Mouse (Mus musculus): ENCODE measurements at regions not wholly inside any gene's neighbourhood (a gene's known extent, or its start where the extent isn't known, plus 50 kb on each side); places are given as distances from the start of the nearest gene placed in this dataset.

GRCm38 (mm10) chr14:111149653-111150052, 394.7 kb upstream of the Slitrk6 start:
- Histone ChIP-seq H3K27ac (ENCODE audit: low read length) (no peak overlapping the region), H3K9ac (replicated peaks; ENCODE audit: low read depth) (no peak overlapping the region), H3K27me3 (replicated peaks; ENCODE audit: insufficient read depth, low read length) (no peaks in the 10 kb centered on the region), H3K4me3 (ENCODE audit: low read depth, low read length) (no peak overlapping the region), H3K4me2 (replicated peaks; ENCODE audit: low read depth, low read length) (no peak overlapping the region), H3K9me3 (ENCODE audit: low read length) (no peaks in the 10 kb centered on the region), H3K4me1 (ENCODE audit: insufficient read depth, low read depth, low read length) (no peaks in the 10 kb centered on the region), H3K36me3 (ENCODE audit: insufficient read depth, low read length) (no peaks in the 10 kb centered on the region)
- ATAC-seq (no peak), DNase-seq (ENCODE audit: low spot score) (peak; percentile 20)
- peak; percentile 48 for TF ChIP-seq CTCF (IDR thresholded peaks at IDR 0.05)
- no peak for TF ChIP-seq EP300 (IDR thresholded peaks at IDR 0.05)
- WGBS, result 57% methylated on average over 2 of the region's 2 CpGs

- no peaks in the 10 kb centered on the region for H3K27me3 ChIP-seq (replicated peaks; ENCODE audit: insufficient read depth, low read length)
- 83% methylated on average over 1 of the region's 1 CpGs for WGBS
- no peaks in the 10 kb centered on the region for H3K36me3 ChIP-seq (ENCODE audit: insufficient read depth, low read length)
- no peak overlapping the region for H3K27ac ChIP-seq (ENCODE audit: low read length)
- no peaks in the 10 kb centered on the region for H3K9me3 ChIP-seq (ENCODE audit: low read length)
- DNase-seq (ENCODE audit: low spot score) (no peak), ATAC-seq (no peak)
- H3K4me3 ChIP-seq (ENCODE audit: low read depth, low read length), result no peak overlapping the region
- H3K4me1 ChIP-seq (ENCODE audit: insufficient read depth, low read depth, low read length), result no peaks in the 10 kb centered on the region
- H3K9ac ChIP-seq (replicated peaks; ENCODE audit: low read depth), result no peak overlapping the region
- H3K4me2 ChIP-seq (replicated peaks; ENCODE audit: low read depth, low read length), result no peak overlapping the region
- TF ChIP-seq CTCF (IDR thresholded peaks at IDR 0.05), result no peak
- no peak for TF ChIP-seq EP300 (IDR thresholded peaks at IDR 0.05)
Observed at GRCm38 (mm10) chr14:111116600-111116999, 361.7 kb upstream of the Slitrk6 start.

GRCm38 (mm10) chr14:111103579-111103978, 348.6 kb upstream of the Slitrk6 start:
- Histone ChIP-seq H3K4me3 (ENCODE audit: low read depth, low read length) (no peak overlapping the region), H3K27me3 (replicated peaks; ENCODE audit: insufficient read depth, low read length) (no peaks in the 10 kb centered on the region), H3K4me1 (ENCODE audit: insufficient read depth, low read depth, low read length) (no peaks in the 10 kb centered on the region), H3K9me3 (ENCODE audit: low read length) (no peaks in the 10 kb centered on the region), H3K27ac (ENCODE audit: low read length) (no peak overlapping the region), H3K4me2 (replicated peaks; ENCODE audit: low read depth, low read length) (no peak overlapping the region), H3K36me3 (ENCODE audit: insufficient read depth, low read length) (no peaks in the 10 kb centered on the region), H3K9ac (replicated peaks; ENCODE audit: low read depth) (no peak overlapping the region)
- DNase-seq (ENCODE audit: low spot score), result no peak
- TF ChIP-seq EP300 (IDR thresholded peaks at IDR 0.05) (no peak), CTCF (IDR thresholded peaks at IDR 0.05) (no peak)
- no peak for ATAC-seq

- H3K36me3 ChIP-seq (ENCODE audit: insufficient read depth, low read length), result no peaks in the 10 kb centered on the region
- TF ChIP-seq EP300 (IDR thresholded peaks at IDR 0.05) (no peak), CTCF (IDR thresholded peaks at IDR 0.05) (no peak)
- no peak overlapping the region for H3K27ac ChIP-seq (ENCODE audit: low read length)
- H3K9ac ChIP-seq (replicated peaks; ENCODE audit: low read depth), result no peak overlapping the region
- no peaks in the 10 kb centered on the region for H3K27me3 ChIP-seq (replicated peaks; ENCODE audit: insufficient read depth, low read length)
- DNase-seq (ENCODE audit: low spot score) (no peak), ATAC-seq (no peak)
- no peak overlapping the region for H3K4me3 ChIP-seq (ENCODE audit: low read depth, low read length)
- no peak overlapping the region for H3K4me2 ChIP-seq (replicated peaks; ENCODE audit: low read depth, low read length)
- WGBS, result 93% methylated on average over 1 of the region's 1 CpGs
- no peaks in the 10 kb centered on the region for H3K4me1 ChIP-seq (ENCODE audit: insufficient read depth, low read depth, low read length)
- H3K9me3 ChIP-seq (ENCODE audit: low read length), result no peaks in the 10 kb centered on the region
Observed at GRCm38 (mm10) chr14:111100257-111100656, 345.3 kb upstream of the Slitrk6 start.

- Histone ChIP-seq H3K4me2 (replicated peaks; ENCODE audit: low read depth, low read length) (no peak overlapping the region), H3K36me3 (ENCODE audit: insufficient read depth, low read length) (no peaks in the 10 kb centered on the region), H3K27me3 (replicated peaks; ENCODE audit: insufficient read depth, low read length) (no peaks in the 10 kb centered on the region), H3K27ac (ENCODE audit: low read length) (no peak overlapping the region), H3K4me1 (ENCODE audit: insufficient read depth, low read depth, low read length) (no peaks in the 10 kb centered on the region), H3K9ac (replicated peaks; ENCODE audit: low read depth) (no peak overlapping the region), H3K9me3 (ENCODE audit: low read length) (no peaks in the 10 kb centered on the region), H3K4me3 (ENCODE audit: low read depth, low read length) (no peak overlapping the region)
- TF ChIP-seq EP300 (IDR thresholded peaks at IDR 0.05), result no peak
- no peak for TF ChIP-seq CTCF (IDR thresholded peaks at IDR 0.05)
- ATAC-seq (no peak), DNase-seq (ENCODE audit: low spot score) (no peak)
- WGBS, result 90% methylated on average over 5 of the region's 5 CpGs
Observed at GRCm38 (mm10) chr14:111096229-111096628, 341.3 kb upstream of the Slitrk6 start.

GRCm38 (mm10) chr14:111074517-111074916, 319.6 kb upstream of the Slitrk6 start:
- Histone ChIP-seq H3K27me3 (replicated peaks; ENCODE audit: insufficient read depth, low read length) (no peaks in the 10 kb centered on the region), H3K4me3 (ENCODE audit: low read depth, low read length) (no peak overlapping the region), H3K4me2 (replicated peaks; ENCODE audit: low read depth, low read length) (no peak overlapping the region), H3K27ac (ENCODE audit: low read length) (no peak overlapping the region), H3K4me1 (ENCODE audit: insufficient read depth, low read depth, low read length) (no peaks in the 10 kb centered on the region), H3K36me3 (ENCODE audit: insufficient read depth, low read length) (no peaks in the 10 kb centered on the region), H3K9ac (replicated peaks; ENCODE audit: low read depth) (no peak overlapping the region), H3K9me3 (ENCODE audit: low read length) (no peaks in the 10 kb centered on the region)
- WGBS, result 76% methylated on average over 5 of the region's 5 CpGs
- no peak for TF ChIP-seq EP300 (IDR thresholded peaks at IDR 0.05)
- TF ChIP-seq CTCF (IDR thresholded peaks at IDR 0.05), result no peak
- ATAC-seq, result no peak
- DNase-seq (ENCODE audit: low spot score), result no peak

GRCm38 (mm10) chr14:111073529-111073928, 318.6 kb upstream of the Slitrk6 start:
- no peak for DNase-seq (ENCODE audit: low spot score)
- no peaks in the 10 kb centered on the region for H3K4me1 ChIP-seq (ENCODE audit: insufficient read depth, low read depth, low read length)
- no peak overlapping the region for H3K4me2 ChIP-seq (replicated peaks; ENCODE audit: low read depth, low read length)
- H3K9me3 ChIP-seq (ENCODE audit: low read length), result no peaks in the 10 kb centered on the region
- H3K36me3 ChIP-seq (ENCODE audit: insufficient read depth, low read length), result no peaks in the 10 kb centered on the region
- H3K27me3 ChIP-seq (replicated peaks; ENCODE audit: insufficient read depth, low read length), result no peaks in the 10 kb centered on the region
- no peak overlapping the region for H3K4me3 ChIP-seq (ENCODE audit: low read depth, low read length)
- no peak overlapping the region for H3K27ac ChIP-seq (ENCODE audit: low read length)
- TF ChIP-seq CTCF (IDR thresholded peaks at IDR 0.05) (no peak), EP300 (IDR thresholded peaks at IDR 0.05) (no peak)
- no peak overlapping the region for H3K9ac ChIP-seq (replicated peaks; ENCODE audit: low read depth)
- ATAC-seq, result no peak
- 67% methylated on average over 4 of the region's 4 CpGs for WGBS

All from lung, postnatal 0 days (tissue).